ENCODE assay signal across 26 mouse cellular contexts in genomic region chr10:118480793-118481192, GRCm38 (mm10). TPM values are rescaled to one million over a fixed set of nuclear protein-coding genes. Genes with fewer than 3 reads are reported as not detected.
A peak's percentile ranks its signal among the peaks of the same experiment; 100 is the strongest.
DNase-seq lines count a peak whose midpoint lies in the region; ATAC-seq lines count a peak whose summit lies in the region.
"Had no signal": no experiment of that assay in that cellular context is flagged by ENCODE, and none has a peak within 500 bp of the region (broad histone marks: within the 10 kb centered on the region; RNA-seq: fewer than 3 reads in every experiment).

No protein-coding gene starts in this region.

- peaks cover 6% of the 10 kb centered on the region for H3K9me3 ChIP-seq in megakaryocyte, embryonic 14.5 days
- no peaks in the 10 kb centered on the region for H3K9me3 ChIP-seq in embryonic facial prominence, embryonic 10.5 days
- H3K9me3 ChIP-seq: embryonic facial prominence, embryonic 13.5 days; forebrain, embryonic 12.5 days; heart, embryonic 13.5 days; hindbrain, embryonic 10.5 days had no signal

- H3K4me3 ChIP-seq in megakaryocyte, embryonic 14.5 days (replicated peaks): peak overlapping the region; percentile 24
- H3K4me3 ChIP-seq in embryonic facial prominence, embryonic 10.5 days: no peak overlapping the region
- H3K4me3 ChIP-seq: embryonic facial prominence, embryonic 13.5 days; forebrain, embryonic 12.5 days; heart, embryonic 13.5 days; hindbrain, embryonic 10.5 days had no signal

- H3K36me3 ChIP-seq in megakaryocyte, embryonic 14.5 days (replicated peaks; ENCODE audit: low read length): no peaks in the 10 kb centered on the region
- H3K36me3 ChIP-seq in embryonic facial prominence, embryonic 10.5 days (replicated peaks): no peaks in the 10 kb centered on the region
- H3K36me3 ChIP-seq: embryonic facial prominence, embryonic 13.5 days; forebrain, embryonic 12.5 days; heart, embryonic 13.5 days; hindbrain, embryonic 10.5 days had no signal

- 90% methylated on average over 7 of the region's 7 CpGs for WGBS in embryonic facial prominence, embryonic 10.5 days

- peaks cover 21% of the 10 kb centered on the region for H3K4me1 ChIP-seq in megakaryocyte, embryonic 14.5 days
- H3K4me1 ChIP-seq in embryonic facial prominence, embryonic 10.5 days: no peaks in the 10 kb centered on the region
- H3K4me1 ChIP-seq: embryonic facial prominence, embryonic 13.5 days; forebrain, embryonic 12.5 days; heart, embryonic 13.5 days; hindbrain, embryonic 10.5 days had no signal

- intact Hi-C loops in gastrocnemius, postnatal 14 days (cut with DNase I; ENCODE audit: low total_unique reads): no loop called here

- H3K27me3 ChIP-seq in megakaryocyte, embryonic 14.5 days (replicated peaks): peaks cover 24% of the 10 kb centered on the region
- H3K27me3 ChIP-seq in embryonic facial prominence, embryonic 10.5 days (replicated peaks; ENCODE audit: low read depth, poor library complexity, severe bottlenecking): no peaks in the 10 kb centered on the region
- H3K27me3 ChIP-seq: embryonic facial prominence, embryonic 13.5 days; forebrain, embryonic 12.5 days; heart, embryonic 13.5 days; Patski had no signal

- no peak overlapping the region for H3K27ac ChIP-seq in embryonic facial prominence, embryonic 10.5 days (replicated peaks)
- H3K27ac ChIP-seq: embryonic facial prominence, embryonic 13.5 days; forebrain, embryonic 12.5 days; heart, embryonic 13.5 days; hindbrain, embryonic 10.5 days; hindbrain, embryonic 14.5 days had no signal

- DNase-seq in thymus, postnatal 0 days (ENCODE audit: low spot score): peak; percentile 6
- DNase-seq in thymus, postnatal 4 days: no peak
- no peak for DNase-seq in B cell, adult 2 months
- no peak for DNase-seq in gastrocnemius, postnatal 14 days
- no peak for DNase-seq in embryonic facial prominence, embryonic 10.5 days (ENCODE audit: low spot score)
- DNase-seq: adrenal gland, adult 2 months; adrenal gland, postnatal 25 days; cerebellum, adult 11 months; cerebellum, adult 8-10 months; cerebellum, postnatal 14 days; gastrocnemius, postnatal 10 days had no signal

- ATAC-seq in granulocyte monocyte progenitor cell, adult 5-6 weeks (replicated peaks; ENCODE audit: poor library complexity, severe bottlenecking): peak; percentile 83
- ATAC-seq in cerebellum, adult (ENCODE audit: insufficient number of reproducible peaks, low FRiP score, low TSS enrichment): no peak
- ATAC-seq: forebrain, embryonic 16.5 days; intestine, embryonic 16.5 days; Patski had no signal

RNA-seq across cellular contexts. Expression of gene Ifng, which starts 39.9 kb away (rescaled TPM):
- 0.55 and 0.86 TPM in 2 replicates for polyA plus RNA-seq in thymus, postnatal 0 days (2015; fragmentation: Nextera tagmentation; extraction: Ambion mirVana)
- not detected in 2 replicates for total RNA-seq in granulocyte monocyte progenitor cell, adult 5-6 weeks (2014; fragmentation: Nextera tagmentation)
- total RNA-seq in granulocyte monocyte progenitor cell, adult 5-6 weeks (2017): not detected in 2 replicates
- not detected in 2 replicates for polyA plus RNA-seq in megakaryocyte, embryonic 14.5 days (2012; ENCODE audit: insufficient read depth, low replicate concordance)
- total RNA-seq in gastrocnemius, postnatal 14 days (2021): not detected
- polyA plus RNA-seq in embryonic facial prominence, embryonic 10.5 days (2016; fragmentation: Nextera tagmentation; extraction: Ambion mirVana): not detected in 2 replicates
- total RNA-seq: adrenal gland, adult 2 months; adrenal gland, postnatal 25 days; gastrocnemius, postnatal 10 days; heart, adult 8-10 months had no signal
- polyA plus RNA-seq: adrenal gland, adult 2 months; cortical plate, adult 2 months; embryonic facial prominence, embryonic 13.5 days; forebrain, embryonic 12.5 days; forebrain, embryonic 16.5 days; gonadal fat pad, adult 2 months; heart, embryonic 13.5 days; heart, postnatal 0 days; hindbrain, embryonic 10.5 days; hindbrain, embryonic 14.5 days; intestine, embryonic 16.5 days; Patski had no signal
